Mouse (Mus musculus) midbrain, embryonic 15.5 days (tissue): ENCODE data around the gene Pola2. TPM values are rescaled to one million over a fixed set of nuclear protein-coding genes. Genes with fewer than 3 reads are reported as not detected.

ENCODE experiments used
- ATAC-seq: fragments of 200-750 bp; cut with Nextera tagmentation; replicated peaks from 2 replicates; pipeline ENCODE4 v1.8.0; 2017; ENCODE audit warnings: moderate TSS enrichment
- H3K27ac ChIP-seq: fragments of 300-500 bp; sonication (generic); 2 replicates; pipeline ENCODE4 v1.5.1; 2015; ENCODE audit warnings: mild to moderate bottlenecking, inconsistent platforms
- H3K27me3 ChIP-seq: fragments of 300-500 bp; sonication (generic); replicated peaks from 2 replicates; pipeline ENCODE4 v1.6.1; 2015; ENCODE audit warnings: inconsistent platforms
- H3K36me3 ChIP-seq: fragments of 300-500 bp; sonication (generic); replicated peaks from 2 replicates; pipeline ENCODE4 v1.6.1; 2015; ENCODE audit warnings: inconsistent platforms
- H3K4me1 ChIP-seq: fragments of 300-500 bp; sonication (generic); 2 replicates; pipeline ENCODE4 v1.6.1; 2015; ENCODE audit warnings: inconsistent platforms
- H3K4me2 ChIP-seq: fragments of 300-500 bp; sonication (generic); 2 replicates; pipeline ENCODE4 v1.6.1; 2015; ENCODE audit warnings: inconsistent platforms, mild to moderate bottlenecking, moderate library complexity
- H3K4me3 ChIP-seq: fragments of 300-500 bp; sonication (generic); 2 replicates; pipeline ENCODE4 v1.5.1; 2015; ENCODE audit warnings: mild to moderate bottlenecking, inconsistent platforms
- H3K9ac ChIP-seq: fragments of 300-500 bp; sonication (generic); 2 replicates; pipeline ENCODE4 v1.6.1; 2015; ENCODE audit warnings: mild to moderate bottlenecking, inconsistent platforms
- H3K9me3 ChIP-seq: fragments of 300-500 bp; sonication (generic); 2 replicates; pipeline ENCODE4 v1.6.1; 2016; ENCODE audit warnings: inconsistent platforms
- WGBS: fragments of 180-500 bp; shearing (Covaris S2); methylation state at CpG from one replicate; pipeline ENCODE4 v1.1.7; 2015; ENCODE audit warnings: mixed read lengths; 5-methylcytosine and 5-hydroxymethylcytosine counted together
- polyA plus RNA-seq: library from polyadenylated mRNA; unstranded; fragments of >200 nt; fragmentation: Nextera tagmentation; extraction: Ambion mirVana; gene quantifications from 2 replicates; pipeline ENCODE4 v1.2.1, GENCODE M21; 2015

The Pola2 gene
- polyA plus RNA-seq = 25.3 and 25.4 TPM in 2 replicates

DNA sequence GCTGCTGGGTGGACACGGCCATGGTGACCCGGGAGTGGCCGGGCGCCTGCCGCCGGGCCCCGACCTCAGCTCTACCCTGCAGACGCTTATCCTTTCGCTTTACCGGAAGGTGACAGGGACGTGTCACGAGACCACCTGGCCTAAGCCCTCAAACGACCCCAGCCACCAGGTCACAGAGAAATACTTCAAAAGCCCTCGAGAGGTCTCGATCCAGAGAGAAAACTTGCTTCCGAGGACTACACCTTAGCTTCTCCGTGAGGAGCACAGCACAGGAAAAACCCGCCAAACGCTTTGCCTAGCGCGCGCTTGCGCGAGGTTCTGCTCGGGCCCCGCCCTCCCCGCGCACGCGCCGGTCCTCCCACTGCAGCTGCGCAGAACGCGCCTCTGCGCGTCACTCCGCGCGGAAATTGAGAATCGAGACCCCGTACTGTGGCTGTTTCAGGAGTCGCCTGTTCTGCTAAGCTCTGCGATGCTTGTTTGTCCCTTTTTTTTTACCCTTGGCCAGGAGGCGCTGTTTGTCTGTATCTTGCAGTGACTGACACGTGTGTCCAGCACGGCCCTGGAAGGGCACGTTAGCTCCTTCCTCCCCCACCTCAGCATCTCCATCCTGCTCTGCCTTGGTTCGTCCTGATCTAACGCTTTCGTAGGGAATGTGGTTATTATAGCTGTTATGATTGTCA is at the start of gene Pola2:
TSS of gene Pola2 (minus strand) at position 320 of the 680 bp plus-strand sequence.
- Histone ChIP-seq H3K4me2 (peak within 1 kb of the TSS; percentile 93), H3K9me3 (no peaks in the 10 kb centered on the region), H3K27ac (peak within 1 kb of the TSS; percentile 71), H3K4me1 (peaks cover 25% of the 10 kb centered on the region), H3K4me3 (peak within 1 kb of the TSS; percentile 62), H3K36me3 (no peaks in the 10 kb centered on the region), H3K27me3 (no peaks in the 10 kb centered on the region), H3K9ac (peak within 1 kb of the TSS; percentile 66)
- under 1% methylated on average over 50 of the region's 50 CpGs for WGBS
- peak; percentile 91 for ATAC-seq

- WGBS = 88% methylated on average over 10 of the region's 10 CpGs
- Histone ChIP-seq H3K9me3 (no peaks in the 10 kb centered on the region), H3K36me3 (no peaks in the 10 kb centered on the region), H3K4me2 (no peak overlapping the region), H3K27me3 (peaks cover 21% of the 10 kb centered on the region), H3K27ac (no peak overlapping the region), H3K4me1 (peaks cover 14% of the 10 kb centered on the region), H3K9ac (no peak overlapping the region), H3K4me3 (no peak overlapping the region)
- ATAC-seq = no peak
Observed at GRCm38 (mm10) chr19:6013691-6014090, 49.7 kb upstream of the Pola2 start.

GRCm38 (mm10) chr19:6009137-6009536 is 45.1 kb upstream of the Pola2 start:
- H3K9me3 ChIP-seq = no peaks in the 10 kb centered on the region
- no peak overlapping the region for H3K9ac ChIP-seq
- 68% methylated on average over 8 of the region's 8 CpGs for WGBS
- H3K4me3 ChIP-seq = no peak overlapping the region
- H3K36me3 ChIP-seq = no peaks in the 10 kb centered on the region
- H3K27me3 ChIP-seq = no peaks in the 10 kb centered on the region
- no peak overlapping the region for H3K4me2 ChIP-seq
- no peaks in the 10 kb centered on the region for H3K4me1 ChIP-seq
- H3K27ac ChIP-seq = no peak overlapping the region
- ATAC-seq = no peak

GRCm38 (mm10) chr19:6007013-6007412 is 43.0 kb upstream of the Pola2 start:
- Histone ChIP-seq H3K4me3 (no peak overlapping the region), H3K4me1 (no peaks in the 10 kb centered on the region), H3K9ac (no peak overlapping the region), H3K9me3 (no peaks in the 10 kb centered on the region), H3K27me3 (no peaks in the 10 kb centered on the region), H3K27ac (no peak overlapping the region), H3K4me2 (no peak overlapping the region), H3K36me3 (no peaks in the 10 kb centered on the region)
- WGBS = 91% methylated on average over 13 of the region's 13 CpGs
- ATAC-seq = no peak

GRCm38 (mm10) chr19:6005541-6005940 is 41.5 kb upstream of the Pola2 start:
- Histone ChIP-seq H3K36me3 (no peaks in the 10 kb centered on the region), H3K9ac (no peak overlapping the region), H3K4me2 (no peak overlapping the region), H3K9me3 (no peaks in the 10 kb centered on the region), H3K27ac (no peak overlapping the region), H3K4me3 (no peak overlapping the region), H3K27me3 (no peaks in the 10 kb centered on the region), H3K4me1 (no peaks in the 10 kb centered on the region)
- 65% methylated on average over 11 of the region's 11 CpGs for WGBS
- ATAC-seq = no peak

- H3K27ac ChIP-seq = no peak overlapping the region
- 78% methylated on average over 5 of the region's 5 CpGs for WGBS
- H3K27me3 ChIP-seq = no peaks in the 10 kb centered on the region
- no peaks in the 10 kb centered on the region for H3K36me3 ChIP-seq
- H3K4me1 ChIP-seq = no peaks in the 10 kb centered on the region
- H3K4me3 ChIP-seq = no peak overlapping the region
- no peaks in the 10 kb centered on the region for H3K9me3 ChIP-seq
- ATAC-seq = no peak
- no peak overlapping the region for H3K9ac ChIP-seq
- no peak overlapping the region for H3K4me2 ChIP-seq
Observed at GRCm38 (mm10) chr19:5999969-6000368, 36.0 kb upstream of the Pola2 start.

- no peak overlapping the region for H3K4me2 ChIP-seq
- no peaks in the 10 kb centered on the region for H3K27me3 ChIP-seq
- no peaks in the 10 kb centered on the region for H3K9me3 ChIP-seq
- 92% methylated on average over 3 of the region's 3 CpGs for WGBS
- H3K27ac ChIP-seq = no peak overlapping the region
- no peak overlapping the region for H3K9ac ChIP-seq
- H3K36me3 ChIP-seq = no peaks in the 10 kb centered on the region
- no peaks in the 10 kb centered on the region for H3K4me1 ChIP-seq
- H3K4me3 ChIP-seq = no peak overlapping the region
- no peak for ATAC-seq
Observed at GRCm38 (mm10) chr19:5998180-5998579, 34.2 kb upstream of the Pola2 start.

DNA sequence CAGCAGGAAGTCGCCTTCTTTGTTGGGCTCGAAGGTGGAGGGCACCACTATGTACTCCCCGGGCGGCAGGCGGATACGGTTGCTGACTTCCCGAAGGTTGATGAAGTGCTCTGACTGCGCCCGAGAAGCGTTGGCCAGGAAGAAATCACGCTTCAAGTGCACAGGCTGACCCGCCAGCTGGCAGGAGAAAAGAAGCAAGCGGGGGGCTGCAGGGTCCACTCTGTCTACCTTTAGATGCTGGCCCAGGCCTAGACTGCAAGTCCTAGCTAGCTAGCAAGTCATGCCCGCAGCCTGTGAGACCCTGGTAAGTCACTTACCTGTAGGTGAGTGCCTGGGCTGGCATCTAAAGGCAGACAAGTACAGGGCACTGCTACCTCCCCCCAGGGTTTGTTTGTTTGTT is 30.7 kb upstream of the Pola2 start:
- Histone ChIP-seq H3K9me3 (no peaks in the 10 kb centered on the region), H3K4me3 (no peak overlapping the region)
- 80% methylated on average over 14 of the region's 14 CpGs for WGBS

GRCm38 (mm10) chr19:5992012-5992411 is 28.0 kb upstream of the Pola2 start:
- Histone ChIP-seq H3K9ac (no peak overlapping the region), H3K9me3 (no peaks in the 10 kb centered on the region), H3K4me3 (no peak overlapping the region), H3K36me3 (no peaks in the 10 kb centered on the region), H3K4me2 (no peak overlapping the region), H3K4me1 (peaks cover 6% of the 10 kb centered on the region), H3K27ac (no peak overlapping the region), H3K27me3 (no peaks in the 10 kb centered on the region)
- WGBS = 86% methylated on average over 7 of the region's 7 CpGs
- ATAC-seq = no peak

More for the DNA sequence above, 30.7 kb upstream of the Pola2 start:
- Histone ChIP-seq H3K36me3 (no peaks in the 10 kb centered on the region), H3K9ac (no peak overlapping the region), H3K27ac (no peak overlapping the region), H3K4me2 (no peak overlapping the region), H3K4me1 (no peaks in the 10 kb centered on the region), H3K27me3 (no peaks in the 10 kb centered on the region)
- ATAC-seq = no peak

DNA sequence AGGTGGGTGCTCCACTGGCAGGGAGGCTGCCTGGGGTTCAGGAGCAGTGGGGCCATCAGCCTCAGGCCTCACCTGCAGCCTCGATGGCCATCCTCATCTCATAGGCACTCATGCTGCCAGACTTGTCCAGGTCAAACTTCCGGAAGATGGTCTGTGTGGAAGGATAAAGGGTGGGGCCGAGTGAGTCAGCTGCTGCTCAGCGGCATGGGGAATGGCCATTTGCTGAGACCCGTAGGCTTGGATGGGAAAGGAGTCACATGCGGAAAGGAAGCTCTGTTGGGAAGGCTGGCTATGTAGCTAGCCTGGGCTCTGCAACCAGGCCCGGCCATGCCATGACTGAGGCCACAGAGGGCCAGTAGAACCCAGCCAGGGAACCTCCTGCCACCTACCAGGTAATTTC is 27.5 kb upstream of the Pola2 start:
- Histone ChIP-seq H3K4me3 (no peak overlapping the region), H3K4me2 (no peak overlapping the region), H3K27ac (no peak overlapping the region), H3K4me1 (peaks cover 6% of the 10 kb centered on the region), H3K36me3 (no peaks in the 10 kb centered on the region), H3K9ac (no peak overlapping the region), H3K27me3 (no peaks in the 10 kb centered on the region), H3K9me3 (no peaks in the 10 kb centered on the region)
- no peak for ATAC-seq
- 84% methylated on average over 7 of the region's 7 CpGs for WGBS

GRCm38 (mm10) chr19:5990921-5991320 is 26.9 kb upstream of the Pola2 start:
- Histone ChIP-seq H3K4me2 (no peak overlapping the region), H3K9me3 (no peaks in the 10 kb centered on the region), H3K36me3 (no peaks in the 10 kb centered on the region), H3K4me3 (no peak overlapping the region), H3K4me1 (peaks cover 6% of the 10 kb centered on the region), H3K27me3 (no peaks in the 10 kb centered on the region), H3K9ac (no peak overlapping the region), H3K27ac (no peak overlapping the region)
- WGBS = 29% methylated on average over 1 of the region's 1 CpGs
- no peak for ATAC-seq

GRCm38 (mm10) chr19:5990033-5990432 is 26.0 kb upstream of the Pola2 start:
- ATAC-seq = no peak
- no peak overlapping the region for H3K9ac ChIP-seq
- H3K4me2 ChIP-seq = no peak overlapping the region
- no peaks in the 10 kb centered on the region for H3K27me3 ChIP-seq
- H3K4me3 ChIP-seq = no peak overlapping the region
- H3K36me3 ChIP-seq = no peaks in the 10 kb centered on the region
- WGBS = 94% methylated on average over 12 of the region's 12 CpGs
- H3K27ac ChIP-seq = no peak overlapping the region
- H3K9me3 ChIP-seq = no peaks in the 10 kb centered on the region
- H3K4me1 ChIP-seq = peaks cover 6% of the 10 kb centered on the region

DNA sequence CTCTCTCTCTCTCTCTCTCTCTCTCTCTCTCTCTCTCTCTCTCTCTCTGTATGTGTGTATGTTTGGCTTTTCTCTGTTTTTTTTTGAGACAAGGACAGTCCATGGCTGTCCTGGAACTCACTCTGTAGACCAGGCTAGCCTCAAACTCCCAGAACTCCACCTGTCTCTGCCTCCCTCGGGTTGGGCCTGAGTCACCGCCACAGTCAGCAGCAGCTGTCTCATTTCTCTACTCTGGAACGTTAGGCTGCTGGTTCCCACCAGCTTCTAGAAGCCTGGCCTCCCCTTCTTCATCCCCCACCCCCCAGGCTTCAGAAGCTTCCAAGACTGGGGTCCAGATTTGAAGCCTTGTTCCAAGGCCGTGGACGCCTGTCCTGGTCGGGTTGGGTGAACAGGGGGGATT is 25.6 kb upstream of the Pola2 start:
- Histone ChIP-seq H3K27ac (no peak overlapping the region), H3K36me3 (no peaks in the 10 kb centered on the region)
- 67% methylated on average over 6 of the region's 6 CpGs for WGBS

More for the DNA sequence above, 25.6 kb upstream of the Pola2 start:
- no peak for ATAC-seq
- H3K4me3 ChIP-seq = no peak overlapping the region
- H3K27me3 ChIP-seq = no peaks in the 10 kb centered on the region
- H3K9me3 ChIP-seq = no peaks in the 10 kb centered on the region
- peak overlapping the region; percentile 45; the same call in 1 of the 2 replicates for H3K4me2 ChIP-seq
- H3K4me1 ChIP-seq = peaks cover 6% of the 10 kb centered on the region
- no peak overlapping the region for H3K9ac ChIP-seq
